Mouse (Mus musculus): ENCODE measurements around the gene Asxl1. TPM values are rescaled to one million over a fixed set of nuclear protein-coding genes. Genes with fewer than 3 reads are reported as not detected.

Asxl1 gene
- total RNA-seq, 1 experiment: 44.8 TPM

GRCm38 (mm10) chr2:153425124-153425844, 79.7 kb downstream of the Asxl1 start:
- DNase-seq (ENCODE audit: low read depth, low spot score): no peak
- Histone ChIP-seq H3K4me1 (ENCODE audit: control insufficient read depth in 2 of 2, insufficient read depth in 2 of 2, low read length in 2 of 2, poor library complexity in 1 of 2) (peaks cover 0 to 21% of the 10 kb centered on the region in 2 experiments; a peak in 2 of 4 replicates), H3K36me3 (ENCODE audit: control insufficient read depth, insufficient read depth, low read length, poor library complexity, severe bottlenecking) (no peaks in the 10 kb centered on the region), H3K27ac (ENCODE audit: insufficient read depth, low read depth, low read length, poor library complexity, severe bottlenecking) (no peak overlapping the region), H3K9ac (ENCODE audit: insufficient read depth, low read depth, low read length, poor library complexity, severe bottlenecking) (no peak overlapping the region), H3K9me3 (ENCODE audit: control insufficient read depth, insufficient read depth, low read depth, low read length) (no peaks in the 10 kb centered on the region), H3K4me3 (ENCODE audit: insufficient read depth in 1 of 2, low read depth in 1 of 2, low read length in 2 of 2, poor library complexity in 1 of 2, severe bottlenecking in 1 of 2) (no peak overlapping the region)
- TF ChIP-seq CHD2 (IDR thresholded peaks at IDR 0.05; ENCODE audit: low read depth, low read length): no peak
- TF ChIP-seq ZC3H11A (IDR thresholded peaks at IDR 0.05; ENCODE audit: borderline replicate concordance, low read depth, low read length): no peak
- no peak for TF ChIP-seq HCFC1 (IDR thresholded peaks at IDR 0.05; ENCODE audit: borderline replicate concordance, insufficient read depth, low read length)
- TF ChIP-seq ZNF384 (IDR thresholded peaks at IDR 0.05; ENCODE audit: low read depth, low read length): no peak
- no peak for TF ChIP-seq MAFK (IDR thresholded peaks at IDR 0.05; ENCODE audit: insufficient read depth, low read depth, low read length)
- in situ Hi-C loops (cut with MboI; ENCODE audit: low sequenced_read_pairs in 2 of 2, unreplicated experiment in 2 of 2): no loop called here

GRCm38 (mm10) chr2:153425998-153426670, 80.5 kb downstream of the Asxl1 start:
- no peaks in the 10 kb centered on the region for H3K36me3 ChIP-seq (ENCODE audit: control insufficient read depth, insufficient read depth, low read length, poor library complexity, severe bottlenecking)
- DNase-seq (ENCODE audit: low read depth, low spot score): no peak
- no peak overlapping the region for H3K27ac ChIP-seq (ENCODE audit: insufficient read depth, low read depth, low read length, poor library complexity, severe bottlenecking)
- TF ChIP-seq MAFK (IDR thresholded peaks at IDR 0.05; ENCODE audit: insufficient read depth, low read depth, low read length) (no peak), ZC3H11A (IDR thresholded peaks at IDR 0.05; ENCODE audit: borderline replicate concordance, low read depth, low read length) (no peak), HCFC1 (IDR thresholded peaks at IDR 0.05; ENCODE audit: borderline replicate concordance, insufficient read depth, low read length) (no peak), ZNF384 (IDR thresholded peaks at IDR 0.05; ENCODE audit: low read depth, low read length) (no peak), CHD2 (IDR thresholded peaks at IDR 0.05; ENCODE audit: low read depth, low read length) (no peak)
- no peaks in the 10 kb centered on the region for H3K9me3 ChIP-seq (ENCODE audit: control insufficient read depth, insufficient read depth, low read depth, low read length)
- peaks cover 0 to 18% of the 10 kb centered on the region in 2 experiments; a peak in 2 of 4 replicates for H3K4me1 ChIP-seq (ENCODE audit: control insufficient read depth in 2 of 2, insufficient read depth in 2 of 2, low read length in 2 of 2, poor library complexity in 1 of 2)
- no peak overlapping the region for H3K9ac ChIP-seq (ENCODE audit: insufficient read depth, low read depth, low read length, poor library complexity, severe bottlenecking)
- H3K4me3 ChIP-seq (ENCODE audit: insufficient read depth in 1 of 2, low read depth in 1 of 2, low read length in 2 of 2, poor library complexity in 1 of 2, severe bottlenecking in 1 of 2): no peak overlapping the region
- in situ Hi-C loops (cut with MboI; ENCODE audit: low sequenced_read_pairs in 2 of 2, unreplicated experiment in 2 of 2): no loop called here

GRCm38 (mm10) chr2:153426931-153427330, 81.3 kb downstream of the Asxl1 start:
- Histone ChIP-seq H3K4me3 (ENCODE audit: insufficient read depth in 1 of 2, low read depth in 1 of 2, low read length in 2 of 2, poor library complexity in 1 of 2, severe bottlenecking in 1 of 2) (no peak overlapping the region), H3K27ac (ENCODE audit: insufficient read depth, low read depth, low read length, poor library complexity, severe bottlenecking) (no peak overlapping the region), H3K36me3 (ENCODE audit: control insufficient read depth, insufficient read depth, low read length, poor library complexity, severe bottlenecking) (no peaks in the 10 kb centered on the region), H3K9me3 (ENCODE audit: control insufficient read depth, insufficient read depth, low read depth, low read length) (no peaks in the 10 kb centered on the region), H3K9ac (ENCODE audit: insufficient read depth, low read depth, low read length, poor library complexity, severe bottlenecking) (no peak overlapping the region), H3K4me1 (ENCODE audit: control insufficient read depth in 2 of 2, insufficient read depth in 2 of 2, low read length in 2 of 2, poor library complexity in 1 of 2) (peaks cover 0 to 17% of the 10 kb centered on the region in 2 experiments; a peak in 2 of 4 replicates)
- TF ChIP-seq CHD2 (IDR thresholded peaks at IDR 0.05; ENCODE audit: low read depth, low read length) (no peak), HCFC1 (IDR thresholded peaks at IDR 0.05; ENCODE audit: borderline replicate concordance, insufficient read depth, low read length) (no peak), ZNF384 (IDR thresholded peaks at IDR 0.05; ENCODE audit: low read depth, low read length) (no peak), MAFK (IDR thresholded peaks at IDR 0.05; ENCODE audit: insufficient read depth, low read depth, low read length) (no peak), ZC3H11A (IDR thresholded peaks at IDR 0.05; ENCODE audit: borderline replicate concordance, low read depth, low read length) (no peak)
- in situ Hi-C loops (cut with MboI; ENCODE audit: low sequenced_read_pairs in 2 of 2, unreplicated experiment in 2 of 2): no loop called here
- no peak for DNase-seq (ENCODE audit: low read depth, low spot score)

GRCm38 (mm10) chr2:153428485-153428884, 82.9 kb downstream of the Asxl1 start:
- in situ Hi-C loops (cut with MboI; ENCODE audit: low sequenced_read_pairs in 2 of 2, unreplicated experiment in 2 of 2): no loop called here
- H3K36me3 ChIP-seq (ENCODE audit: control insufficient read depth, insufficient read depth, low read length, poor library complexity, severe bottlenecking): no peaks in the 10 kb centered on the region
- no peak overlapping the region for H3K4me3 ChIP-seq (ENCODE audit: insufficient read depth in 1 of 2, low read depth in 1 of 2, low read length in 2 of 2, poor library complexity in 1 of 2, severe bottlenecking in 1 of 2)
- H3K27ac ChIP-seq (ENCODE audit: insufficient read depth, low read depth, low read length, poor library complexity, severe bottlenecking): no peak overlapping the region
- no peaks in the 10 kb centered on the region for H3K9me3 ChIP-seq (ENCODE audit: control insufficient read depth, insufficient read depth, low read depth, low read length)
- no peak overlapping the region for H3K9ac ChIP-seq (ENCODE audit: insufficient read depth, low read depth, low read length, poor library complexity, severe bottlenecking)
- H3K4me1 ChIP-seq (ENCODE audit: control insufficient read depth in 2 of 2, insufficient read depth in 2 of 2, low read length in 2 of 2, poor library complexity in 1 of 2): peaks cover 0 to 9% of the 10 kb centered on the region in 2 experiments; a peak in 2 of 4 replicates
- DNase-seq (ENCODE audit: low read depth, low spot score): no peak
- TF ChIP-seq HCFC1 (IDR thresholded peaks at IDR 0.05; ENCODE audit: borderline replicate concordance, insufficient read depth, low read length) (no peak), ZNF384 (IDR thresholded peaks at IDR 0.05; ENCODE audit: low read depth, low read length) (no peak), CHD2 (IDR thresholded peaks at IDR 0.05; ENCODE audit: low read depth, low read length) (no peak), MAFK (IDR thresholded peaks at IDR 0.05; ENCODE audit: insufficient read depth, low read depth, low read length) (no peak), ZC3H11A (IDR thresholded peaks at IDR 0.05; ENCODE audit: borderline replicate concordance, low read depth, low read length) (no peak)

Data from ES-E14 (cell line).